ENCODE assay signal across 15 mouse cellular contexts in genomic region chr19:56363721-56364460, GRCm38 (mm10). TPM values are rescaled to one million over a fixed set of nuclear protein-coding genes. Genes with fewer than 3 reads are reported as not detected.
DNase-seq lines count a peak whose midpoint lies in the region; ATAC-seq and TF ChIP-seq lines count a peak whose summit lies in the region.
"Had no signal": no experiment of that assay in that cellular context is flagged by ENCODE, and none has a peak within 500 bp of the region (broad histone marks: within the 10 kb centered on the region; RNA-seq: fewer than 3 reads in every experiment).

No protein-coding gene starts in this region.

- no peak for ATAC-seq in heart, postnatal 0 days (ENCODE audit: insufficient read depth, low read depth)
- no peak for ATAC-seq in midbrain, postnatal 0 days (ENCODE audit: low FRiP score)
- ATAC-seq in midbrain, embryonic 13.5 days = no peak
- no peak for ATAC-seq in stomach, embryonic 14.5 days (ENCODE audit: insufficient number of reproducible peaks, insufficient read depth, low FRiP score, low read depth)
- ATAC-seq: forebrain, embryonic 14.5 days had no signal

- no peak for DNase-seq in heart, postnatal 0 days (ENCODE audit: low spot score)
- DNase-seq in heart, adult 8-10 months (ENCODE audit: low spot score) = no peak
- no peak for DNase-seq in midbrain, postnatal 0 days (ENCODE audit: low spot score)
- DNase-seq in thymus, postnatal 4 days = peak; percentile 72
- DNase-seq in right cerebral cortex, postnatal 25 days = no peak
- DNase-seq in left cerebral cortex, adult 9 months (ENCODE audit: low spot score in 2 of 2) = no peak
- DNase-seq: cerebellum, adult 11 months; gastrocnemius, postnatal 36 days; layer of hippocampus, adult 9-11 months had no signal

- no peak for TF ChIP-seq EP300 in heart, postnatal 0 days (IDR thresholded peaks at IDR 0.05; ENCODE audit: low read depth)

- no peak for TF ChIP-seq CTCF in heart, postnatal 0 days (IDR thresholded peaks at IDR 0.05; ENCODE audit: low read depth)
- TF ChIP-seq CTCF in midbrain, postnatal 0 days (IDR thresholded peaks at IDR 0.05) = peak; percentile 39

- WGBS in heart, postnatal 0 days = 63% methylated on average over 15 of the region's 15 CpGs
- 57% methylated on average over 15 of the region's 15 CpGs for WGBS in midbrain, postnatal 0 days
- 66% methylated on average over 15 of the region's 15 CpGs for WGBS in midbrain, embryonic 13.5 days
- WGBS in stomach, embryonic 14.5 days = 32% methylated on average over 15 of the region's 15 CpGs

- no peaks in the 10 kb centered on the region for H3K9me3 ChIP-seq in heart, postnatal 0 days (replicated peaks; ENCODE audit: control insufficient read depth, low read length)
- no peaks in the 10 kb centered on the region for H3K9me3 ChIP-seq in midbrain, postnatal 0 days (ENCODE audit: low read length)
- H3K9me3 ChIP-seq in midbrain, embryonic 13.5 days = no peaks in the 10 kb centered on the region
- H3K9me3 ChIP-seq in stomach, embryonic 14.5 days (ENCODE audit: control insufficient read depth, low read depth, low read length) = no peaks in the 10 kb centered on the region
- H3K9me3 ChIP-seq: heart, embryonic 15.5 days; hindbrain, embryonic 15.5 days; midbrain, embryonic 12.5 days had no signal

- H3K4me1 ChIP-seq in heart, postnatal 0 days (ENCODE audit: control insufficient read depth, insufficient read depth) = no peaks in the 10 kb centered on the region; the same call in 1 of the 2 replicates
- H3K4me1 ChIP-seq in midbrain, postnatal 0 days (ENCODE audit: insufficient read depth, low read length) = no peaks in the 10 kb centered on the region
- 0 out of 2 replicates have a peak, but pooled peaks cover 6% of the 10 kb centered on the region for H3K4me1 ChIP-seq in midbrain, embryonic 13.5 days (replicated peaks)
- H3K4me1 ChIP-seq in stomach, embryonic 14.5 days (ENCODE audit: control insufficient read depth, insufficient read depth, low read length) = peaks cover 13% of the 10 kb centered on the region; the same call in 1 of the 2 replicates
- H3K4me1 ChIP-seq: midbrain, embryonic 12.5 days had no signal

- H3K4me3 ChIP-seq in heart, postnatal 0 days (ENCODE audit: low read depth, low read length) = no peak overlapping the region
- no peak overlapping the region for H3K4me3 ChIP-seq in midbrain, postnatal 0 days (ENCODE audit: low read depth, low read length)
- no peak overlapping the region for H3K4me3 ChIP-seq in midbrain, embryonic 13.5 days (replicated peaks)
- no peak overlapping the region for H3K4me3 ChIP-seq in stomach, embryonic 14.5 days (ENCODE audit: low read depth, low read length)
- H3K4me3 ChIP-seq: heart, embryonic 15.5 days; hindbrain, embryonic 15.5 days; midbrain, embryonic 12.5 days had no signal

- no peaks in the 10 kb centered on the region for H3K27me3 ChIP-seq in heart, postnatal 0 days (ENCODE audit: control insufficient read depth, insufficient read depth, low read length)
- no peaks in the 10 kb centered on the region for H3K27me3 ChIP-seq in midbrain, postnatal 0 days (ENCODE audit: insufficient read depth, low read length)
- no peaks in the 10 kb centered on the region for H3K27me3 ChIP-seq in midbrain, embryonic 13.5 days
- no peaks in the 10 kb centered on the region for H3K27me3 ChIP-seq in stomach, embryonic 14.5 days (ENCODE audit: control insufficient read depth, insufficient read depth, low read length)
- H3K27me3 ChIP-seq: heart, embryonic 15.5 days; hindbrain, embryonic 15.5 days; midbrain, embryonic 12.5 days had no signal

- H3K27ac ChIP-seq in heart, postnatal 0 days (ENCODE audit: low read depth) = peak overlapping the region; percentile 16; the same call in 1 of the 2 replicates
- H3K27ac ChIP-seq in midbrain, postnatal 0 days (ENCODE audit: low read depth, low read length) = no peak overlapping the region
- H3K27ac ChIP-seq in midbrain, embryonic 13.5 days = no peak overlapping the region
- peak overlapping the region; percentile 48; the same call in 1 of the 2 replicates for H3K27ac ChIP-seq in stomach, embryonic 14.5 days (ENCODE audit: low read length)
- H3K27ac ChIP-seq: heart, embryonic 15.5 days; hindbrain, embryonic 15.5 days; midbrain, embryonic 12.5 days had no signal

- H3K9ac ChIP-seq in heart, postnatal 0 days (replicated peaks; ENCODE audit: low read depth, low read length) = no peak overlapping the region
- no peak overlapping the region for H3K9ac ChIP-seq in midbrain, postnatal 0 days (replicated peaks; ENCODE audit: low read length, poor library complexity, severe bottlenecking)
- no peak overlapping the region for H3K9ac ChIP-seq in midbrain, embryonic 13.5 days (replicated peaks)
- no peak overlapping the region for H3K9ac ChIP-seq in stomach, embryonic 14.5 days (replicated peaks; ENCODE audit: low read depth, low read length)
- H3K9ac ChIP-seq: heart, embryonic 15.5 days; hindbrain, embryonic 15.5 days; midbrain, embryonic 12.5 days had no signal

- H3K4me2 ChIP-seq in heart, postnatal 0 days (ENCODE audit: low read depth, low read length) = no peak overlapping the region
- H3K4me2 ChIP-seq in midbrain, postnatal 0 days (ENCODE audit: low read depth, low read length, poor library complexity, severe bottlenecking) = no peak overlapping the region
- no peak overlapping the region for H3K4me2 ChIP-seq in midbrain, embryonic 13.5 days (replicated peaks)
- peak overlapping the region; percentile 10; the same call in 1 of the 2 replicates for H3K4me2 ChIP-seq in stomach, embryonic 14.5 days (replicated peaks; ENCODE audit: low read depth, low read length)
- H3K4me2 ChIP-seq: heart, embryonic 15.5 days; hindbrain, embryonic 15.5 days; midbrain, embryonic 12.5 days had no signal

- peaks cover 83% of the 10 kb centered on the region for H3K36me3 ChIP-seq in heart, postnatal 0 days (replicated peaks; ENCODE audit: control insufficient read depth, insufficient read depth, low read length)
- no peaks in the 10 kb centered on the region for H3K36me3 ChIP-seq in midbrain, postnatal 0 days (ENCODE audit: insufficient read depth, low read length)
- H3K36me3 ChIP-seq in midbrain, embryonic 13.5 days = no peaks in the 10 kb centered on the region
- no peaks in the 10 kb centered on the region for H3K36me3 ChIP-seq in stomach, embryonic 14.5 days (ENCODE audit: control insufficient read depth, insufficient read depth, low read length)
- H3K36me3 ChIP-seq: hindbrain, embryonic 15.5 days; midbrain, embryonic 12.5 days had no signal

RNA-seq across cellular contexts. Expression of gene Nrap, which starts 25.9 kb away (rescaled TPM):
- 163 and 207 TPM in 2 replicates for total RNA-seq in heart, postnatal 0 days (2014; rRNA removed; ENCODE audit: low replicate concordance)
- polyA plus RNA-seq in heart, postnatal 0 days (2015; fragmentation: Nextera tagmentation; extraction: Ambion mirVana) = 52.9 and 60.1 TPM in 2 replicates
- 100 to 1,000 TPM; 392 to 561 (median 511) TPM for total RNA-seq in heart, adult 8-10 months (2022)
- total RNA-seq in midbrain, postnatal 0 days (2014; rRNA removed) = 0.57 and 0.99 TPM in 2 replicates
- polyA plus RNA-seq in midbrain, postnatal 0 days (2015; fragmentation: Nextera tagmentation; extraction: Ambion mirVana) = 0.69 and 0.80 TPM in 2 replicates
- 0.24 and 0.50 TPM in 2 replicates for polyA plus RNA-seq in midbrain, embryonic 13.5 days (2015; fragmentation: Nextera tagmentation; extraction: Ambion mirVana)
- 0.26 and 0.45 TPM in 2 replicates for polyA plus RNA-seq in stomach, embryonic 14.5 days (2014; fragmentation: Nextera tagmentation; extraction: Ambion mirVana)

RNA-seq across cellular contexts. Expression of gene Casp7, which starts 33.0 kb away (rescaled TPM):
- total RNA-seq in heart, postnatal 0 days (2014; rRNA removed; ENCODE audit: low replicate concordance) = 33.1 and 33.2 TPM in 2 replicates
- 22.5 and 27.0 TPM in 2 replicates for polyA plus RNA-seq in heart, postnatal 0 days (2015; fragmentation: Nextera tagmentation; extraction: Ambion mirVana)
- 10 to 100 TPM; 11.0 to 13.7 (median 12.3) TPM for total RNA-seq in heart, adult 8-10 months (2022)
- total RNA-seq in midbrain, postnatal 0 days (2014; rRNA removed) = 25.2 and 25.9 TPM in 2 replicates
- 34.5 and 39.2 TPM in 2 replicates for polyA plus RNA-seq in midbrain, postnatal 0 days (2015; fragmentation: Nextera tagmentation; extraction: Ambion mirVana)
- polyA plus RNA-seq in midbrain, embryonic 13.5 days (2015; fragmentation: Nextera tagmentation; extraction: Ambion mirVana) = 13.0 and 14.8 TPM in 2 replicates
- 29.1 and 31.3 TPM in 2 replicates for polyA plus RNA-seq in stomach, embryonic 14.5 days (2014; fragmentation: Nextera tagmentation; extraction: Ambion mirVana)

Comparison
In these comparisons a context has a peak if more than half of its experiments do, and no peak if none do; other contexts are left out.
1. H3K27ac ChIP-seq: peak in heart, postnatal 0 days (single experiment) and stomach, embryonic 14.5 days (single experiment); none in midbrain, postnatal 0 days (single experiment) and midbrain, embryonic 13.5 days (single experiment).
2. RNA of gene Nrap, which starts 25.9 kb away (polyA plus RNA-seq): 52.9 to 60.1 TPM in heart, postnatal 0 days; 0.69 to 0.80 TPM in midbrain, postnatal 0 days, 0.26 to 0.45 TPM in stomach, embryonic 14.5 days and 0.24 to 0.50 TPM in midbrain, embryonic 13.5 days; every median in the first group is over 10 times any median in the second.